Mouse (Mus musculus) lung, adult 2 months (tissue): Measurements from ENCODE around the gene Gm13285. TPM values are rescaled to one million over a fixed set of nuclear protein-coding genes. Genes with fewer than 3 reads are reported as not detected.
A peak's percentile ranks its signal among the peaks of the same experiment; 100 is the strongest.
"Not testable (repeated sequence)": the region's sequence is repeated elsewhere in the genome, so short reads cannot be mapped to it uniquely, and the experiment has no call there.

Source experiments
- DNase-seq: peaks from one replicate; pipeline ENCODE4 v3.0.0; 2022
- H3K4me1 ChIP-seq: fragments of 200-500 bp; 2 replicates; pipeline ENCODE4 v1.6.1; 2011; ENCODE audit warnings: low read length; ENCODE audit not compliant: control insufficient read depth, insufficient read depth
- H3K4me3 ChIP-seq: fragments of 200-500 bp; replicated peaks from 2 replicates; pipeline ENCODE3; 2011; ENCODE audit warnings: low read depth, mild to moderate bottlenecking, control low read depth, low read length; ENCODE audit errors: extremely low read depth
- CTCF ChIP-seq: fragments of 200-500 bp; IDR thresholded peaks from 2 replicates; pipeline ENCODE4 v1.5.1; 2011; ENCODE audit warnings: mild to moderate bottlenecking, low read length, control low read depth; ENCODE audit not compliant: insufficient read depth
- POLR2A ChIP-seq: fragments of 200-500 bp; IDR thresholded peaks from 2 replicates; pipeline ENCODE4 v1.6.1; 2011; ENCODE audit warnings: low read depth, mild to moderate bottlenecking, control low read depth, low read length, borderline replicate concordance; ENCODE audit errors: extremely low read depth
- WGBS: fragments of 180-500 bp; shearing (Covaris S2); methylation state at CpG from one replicate; pipeline ENCODE4 v1.1.7; 2018; 5-methylcytosine and 5-hydroxymethylcytosine counted together
- polyA plus RNA-seq: library from polyadenylated mRNA; depleted of rRNA; stranded (reverse); fragments of >200 nt; gene quantifications from 2 replicates; pipeline ENCODE4 v1.2.3, GENCODE M21; 2012

Gene Gm13285
- polyA plus RNA-seq, 1 experiment, result not detected

DNA sequence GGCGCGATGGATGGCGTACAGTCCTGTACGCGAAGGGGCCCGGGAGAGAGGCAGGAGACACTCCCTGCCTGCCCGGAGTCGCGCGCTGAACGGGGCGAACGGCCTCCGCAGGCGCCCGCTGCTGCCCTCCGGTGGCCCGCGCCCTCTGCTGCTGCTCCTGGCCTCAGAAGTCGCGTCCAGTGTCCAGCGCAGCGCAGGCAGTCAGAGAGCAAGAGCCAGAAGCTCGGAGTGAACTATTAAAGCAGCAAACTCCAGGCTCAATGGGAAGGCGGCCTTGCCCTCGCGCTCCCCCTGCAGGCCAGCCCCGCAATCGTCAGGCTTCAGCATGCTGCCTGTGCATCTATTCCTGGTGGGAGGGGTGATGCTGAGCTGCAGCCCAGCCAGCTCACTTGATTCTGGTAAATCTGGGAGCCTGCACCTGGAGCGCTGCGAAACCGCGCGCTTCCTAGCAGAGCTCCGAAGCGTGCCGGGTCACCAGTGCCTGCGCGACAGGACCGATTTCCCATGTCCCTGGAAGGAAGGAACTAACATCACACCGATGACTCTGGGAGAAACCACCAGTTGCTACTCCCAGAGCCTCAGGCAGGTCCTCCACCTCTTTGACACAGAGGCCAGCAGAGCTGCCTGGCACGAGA, 36.0 kb upstream of the Gm13285 start:
- 0 out of 2 replicates have a peak, but pooled peaks have one; percentile 11 for TF ChIP-seq CTCF
- TF ChIP-seq POLR2A, result peak; percentile 45; the same call in 1 of the 2 replicates
- not testable (repeated sequence) for H3K4me3 ChIP-seq, H3K4me1 ChIP-seq, DNase-seq
- 3% methylated on average over 38 of the region's 42 CpGs for WGBS

DNA sequence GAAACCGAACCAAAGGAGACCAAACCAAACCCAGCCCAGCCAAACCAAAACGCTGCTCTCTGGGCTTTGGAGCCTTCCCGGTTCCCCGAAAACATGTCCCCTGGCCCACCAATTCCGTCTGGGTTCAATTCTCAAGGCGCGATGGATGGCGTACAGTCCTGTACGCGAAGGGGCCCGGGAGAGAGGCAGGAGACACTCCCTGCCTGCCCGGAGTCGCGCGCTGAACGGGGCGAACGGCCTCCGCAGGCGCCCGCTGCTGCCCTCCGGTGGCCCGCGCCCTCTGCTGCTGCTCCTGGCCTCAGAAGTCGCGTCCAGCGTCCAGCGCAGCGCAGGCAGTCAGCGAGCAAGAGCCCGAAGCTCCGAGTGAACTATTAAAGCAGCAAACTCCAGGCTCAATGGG, 25.9 kb upstream of the Gm13285 start, which contains the start of gene Gm13290:
Gm13290 (plus strand) TSS at position 301 of the 400 bp plus-strand sequence.
- not testable (repeated sequence) for DNase-seq, H3K4me1 ChIP-seq, H3K4me3 ChIP-seq
- no CpG with 5 or more reads among the region's 32 CpGs for WGBS

DNA sequence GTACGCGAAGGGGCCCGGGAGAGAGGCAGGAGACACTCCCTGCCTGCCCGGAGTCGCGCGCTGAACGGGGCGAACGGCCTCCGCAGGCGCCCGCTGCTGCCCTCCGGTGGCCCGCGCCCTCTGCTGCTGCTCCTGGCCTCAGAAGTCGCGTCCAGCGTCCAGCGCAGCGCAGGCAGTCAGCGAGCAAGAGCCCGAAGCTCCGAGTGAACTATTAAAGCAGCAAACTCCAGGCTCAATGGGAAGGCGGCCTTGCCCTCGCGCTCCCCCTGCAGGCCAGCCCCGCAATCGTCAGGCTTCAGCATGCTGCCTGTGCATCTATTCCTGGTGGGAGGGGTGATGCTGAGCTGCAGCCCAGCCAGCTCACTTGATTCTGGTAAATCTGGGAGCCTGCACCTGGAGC, 22.8 kb upstream of the Gm13285 start, which contains the start of gene Gm13289:
Gm13289 (plus strand) TSS at position 301 of the 400 bp plus-strand sequence.
- H3K4me3 ChIP-seq, H3K4me1 ChIP-seq, DNase-seq: not testable (repeated sequence)
- no CpG with 5 or more reads among the region's 29 CpGs for WGBS

DNA sequence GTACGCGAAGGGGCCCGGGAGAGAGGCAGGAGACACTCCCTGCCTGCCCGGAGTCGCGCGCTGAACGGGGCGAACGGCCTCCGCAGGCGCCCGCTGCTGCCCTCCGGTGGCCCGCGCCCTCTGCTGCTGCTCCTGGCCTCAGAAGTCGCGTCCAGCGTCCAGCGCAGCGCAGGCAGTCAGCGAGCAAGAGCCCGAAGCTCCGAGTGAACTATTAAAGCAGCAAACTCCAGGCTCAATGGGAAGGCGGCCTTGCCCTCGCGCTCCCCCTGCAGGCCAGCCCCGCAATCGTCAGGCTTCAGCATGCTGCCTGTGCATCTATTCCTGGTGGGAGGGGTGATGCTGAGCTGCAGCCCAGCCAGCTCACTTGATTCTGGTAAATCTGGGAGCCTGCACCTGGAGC, 19.9 kb upstream of the Gm13285 start, which contains the start of gene Gm13272:
Gm13272 (plus strand) TSS at position 301 of the 400 bp plus-strand sequence.
- no CpG with 5 or more reads among the region's 29 CpGs for WGBS
- H3K4me3 ChIP-seq, H3K4me1 ChIP-seq, DNase-seq: not testable (repeated sequence)

DNA sequence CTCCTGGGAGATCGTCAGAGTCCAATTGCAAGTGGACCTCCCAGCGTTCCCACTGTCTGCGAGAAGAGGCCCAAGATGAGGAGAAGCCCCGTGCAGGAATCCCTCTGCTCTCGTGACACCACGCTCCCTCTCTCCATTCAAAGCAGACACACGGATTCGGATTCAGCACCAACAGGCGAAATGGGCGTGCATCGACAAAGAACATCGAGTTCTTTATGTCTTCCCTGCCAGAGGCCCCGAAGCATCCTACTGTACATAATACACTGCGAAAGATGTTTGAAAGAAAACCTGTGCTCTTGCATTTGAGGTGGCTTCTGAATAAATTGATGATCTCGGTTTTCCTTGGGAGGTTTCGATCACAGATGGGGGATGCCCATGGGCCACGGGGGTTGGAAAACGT, 19.1 kb upstream of the Gm13285 start:
- 49% methylated on average over 16 of the region's 18 CpGs for WGBS
- not testable (repeated sequence) for H3K4me3 ChIP-seq, H3K4me1 ChIP-seq, DNase-seq

DNA sequence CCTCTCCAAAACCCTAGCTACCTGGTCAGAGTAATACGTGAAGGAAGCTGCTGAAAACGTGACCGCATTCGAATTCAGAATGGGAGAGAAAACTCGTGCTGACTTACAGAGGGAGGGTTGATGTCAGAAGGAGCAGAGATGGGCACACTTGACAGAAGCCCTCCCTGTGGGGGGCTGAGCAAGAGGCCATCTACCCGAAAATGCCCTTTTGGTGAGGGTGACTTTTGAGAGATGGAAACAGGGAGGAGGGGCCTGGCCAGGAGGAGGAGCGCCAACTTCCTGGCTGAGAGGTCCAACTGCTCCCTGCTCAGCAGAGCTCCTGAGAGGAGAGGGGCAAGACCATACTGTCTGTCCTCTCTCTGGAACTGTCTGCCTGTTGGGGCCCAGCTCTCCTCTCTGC, 17.6 kb upstream of the Gm13285 start, which contains the start of gene Ifnz:
Ifnz (plus strand) TSS at position 301 of the 400 bp plus-strand sequence.
- WGBS, result 10% methylated on average over 4 of the region's 7 CpGs
- not testable (repeated sequence) for H3K4me1 ChIP-seq, H3K4me3 ChIP-seq, DNase-seq

DNA sequence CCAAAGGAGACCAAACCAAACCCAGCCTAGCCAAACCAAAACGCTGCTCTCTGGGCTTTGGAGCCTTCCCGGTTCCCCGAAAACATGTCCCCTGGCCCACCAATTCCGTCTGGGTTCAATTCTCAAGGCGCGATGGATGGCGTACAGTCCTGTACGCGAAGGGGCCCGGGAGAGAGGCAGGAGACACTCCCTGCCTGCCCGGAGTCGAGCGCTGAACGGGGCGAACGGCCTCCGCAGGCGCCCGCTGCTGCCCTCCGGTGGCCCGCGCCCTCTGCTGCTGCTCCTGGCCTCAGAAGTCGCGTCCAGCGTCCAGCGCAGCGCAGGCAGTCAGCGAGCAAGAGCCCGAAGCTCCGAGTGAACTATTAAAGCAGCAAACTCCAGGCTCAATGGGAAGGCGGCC, 17.1 kb upstream of the Gm13285 start:
- H3K4me3 ChIP-seq, H3K4me1 ChIP-seq, DNase-seq: not testable (repeated sequence)
- WGBS, result 2% methylated on average over 19 of the region's 31 CpGs

DNA sequence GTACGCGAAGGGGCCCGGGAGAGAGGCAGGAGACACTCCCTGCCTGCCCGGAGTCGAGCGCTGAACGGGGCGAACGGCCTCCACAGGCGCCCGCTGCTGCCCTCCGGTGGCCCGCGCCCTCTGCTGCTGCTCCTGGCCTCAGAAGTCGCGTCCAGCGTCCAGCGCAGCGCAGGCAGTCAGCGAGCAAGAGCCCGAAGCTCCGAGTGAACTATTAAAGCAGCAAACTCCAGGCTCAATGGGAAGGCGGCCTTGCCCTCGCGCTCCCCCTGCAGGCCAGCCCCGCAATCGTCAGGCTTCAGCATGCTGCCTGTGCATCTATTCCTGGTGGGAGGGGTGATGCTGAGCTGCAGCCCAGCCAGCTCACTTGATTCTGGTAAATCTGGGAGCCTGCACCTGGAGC, 14.1 kb upstream of the Gm13285 start, which contains the start of gene Gm13276:
Gm13276 (plus strand) TSS at position 301 of the 400 bp plus-strand sequence.
- no CpG with 5 or more reads among the region's 27 CpGs for WGBS
- not testable (repeated sequence) for H3K4me3 ChIP-seq, DNase-seq, H3K4me1 ChIP-seq

DNA sequence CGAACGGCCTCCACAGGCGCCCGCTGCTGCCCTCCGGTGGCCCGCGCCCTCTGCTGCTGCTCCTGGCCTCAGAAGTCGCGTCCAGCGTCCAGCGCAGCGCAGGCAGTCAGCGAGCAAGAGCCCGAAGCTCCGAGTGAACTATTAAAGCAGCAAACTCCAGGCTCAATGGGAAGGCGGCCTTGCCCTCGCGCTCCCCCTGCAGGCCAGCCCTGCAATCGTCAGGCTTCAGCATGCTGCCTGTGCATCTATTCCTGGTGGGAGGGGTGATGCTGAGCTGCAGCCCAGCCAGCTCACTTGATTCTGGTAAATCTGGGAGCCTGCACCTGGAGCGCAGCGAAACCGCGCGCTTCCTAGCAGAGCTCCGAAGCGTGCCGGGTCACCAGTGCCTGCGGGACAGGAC, 11.1 kb upstream of the Gm13285 start, which contains the start of gene Gm13277:
Gm13277 (plus strand) TSS at position 231 of the 400 bp plus-strand sequence.
- peak; percentile 38 for TF ChIP-seq CTCF
- WGBS, result 0% methylated on average over 4 of the region's 28 CpGs
- H3K4me3 ChIP-seq, H3K4me1 ChIP-seq: not testable (repeated sequence)
- DNase-seq, result peak; percentile 38

DNA sequence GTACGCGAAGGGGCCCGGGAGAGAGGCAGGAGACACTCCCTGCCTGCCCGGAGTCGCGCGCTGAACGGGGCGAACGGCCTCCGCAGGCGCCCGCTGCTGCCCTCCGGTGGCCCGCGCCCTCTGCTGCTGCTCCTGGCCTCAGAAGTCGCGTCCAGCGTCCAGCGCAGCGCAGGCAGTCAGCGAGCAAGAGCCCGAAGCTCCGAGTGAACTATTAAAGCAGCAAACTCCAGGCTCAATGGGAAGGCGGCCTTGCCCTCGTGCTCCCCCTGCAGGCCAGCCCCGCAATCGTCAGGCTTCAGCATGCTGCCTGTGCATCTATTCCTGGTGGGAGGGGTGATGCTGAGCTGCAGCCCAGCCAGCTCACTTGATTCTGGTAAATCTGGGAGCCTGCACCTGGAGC, 8.2 kb upstream of the Gm13285 start, which contains the start of gene Gm13278:
Gm13278 (plus strand) TSS at position 301 of the 400 bp plus-strand sequence.
- not testable (repeated sequence) for H3K4me3 ChIP-seq, H3K4me1 ChIP-seq, DNase-seq
- WGBS, result no CpG with 5 or more reads among the region's 28 CpGs

DNA sequence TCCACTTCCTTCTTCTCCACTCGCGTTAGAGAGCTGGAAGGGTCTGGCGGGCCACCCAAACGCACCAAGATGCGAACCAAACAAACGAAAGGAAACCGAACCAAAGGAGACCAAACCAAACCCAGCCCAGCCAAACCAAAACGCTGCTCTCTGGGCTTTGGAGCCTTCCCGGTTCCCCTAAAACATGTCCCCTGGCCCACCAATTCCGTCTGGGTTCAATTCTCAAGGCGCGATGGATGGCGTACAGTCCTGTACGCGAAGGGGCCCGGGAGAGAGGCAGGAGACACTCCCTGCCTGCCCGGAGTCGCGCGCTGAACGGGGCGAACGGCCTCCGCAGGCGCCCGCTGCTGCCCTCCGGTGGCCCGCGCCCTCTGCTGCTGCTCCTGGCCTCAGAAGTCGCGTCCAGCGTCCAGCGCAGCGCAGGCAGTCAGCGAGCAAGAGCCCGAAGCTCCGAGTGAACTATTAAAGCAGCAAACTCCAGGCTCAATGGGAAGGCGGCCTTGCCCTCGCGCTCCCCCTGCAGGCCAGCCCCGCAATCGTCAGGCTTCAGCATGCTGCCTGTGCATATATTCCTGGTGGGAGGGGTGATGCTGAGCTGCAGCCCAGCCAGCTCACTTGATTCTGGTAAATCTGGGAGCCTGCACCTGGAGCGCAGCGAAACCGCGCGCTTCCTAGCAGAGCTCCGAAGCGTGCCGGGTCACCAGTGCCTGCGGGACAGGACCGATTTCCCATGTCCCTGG, 5.4 kb upstream of the Gm13285 start, which contains the start of gene Gm13275:
Gm13275 (plus strand) TSS at position 552 of the 740 bp plus-strand sequence.
- peak; percentile 78 for DNase-seq
- not testable (repeated sequence) for H3K4me3 ChIP-seq, H3K4me1 ChIP-seq
- WGBS, result 1% methylated on average over 15 of the region's 52 CpGs

DNA sequence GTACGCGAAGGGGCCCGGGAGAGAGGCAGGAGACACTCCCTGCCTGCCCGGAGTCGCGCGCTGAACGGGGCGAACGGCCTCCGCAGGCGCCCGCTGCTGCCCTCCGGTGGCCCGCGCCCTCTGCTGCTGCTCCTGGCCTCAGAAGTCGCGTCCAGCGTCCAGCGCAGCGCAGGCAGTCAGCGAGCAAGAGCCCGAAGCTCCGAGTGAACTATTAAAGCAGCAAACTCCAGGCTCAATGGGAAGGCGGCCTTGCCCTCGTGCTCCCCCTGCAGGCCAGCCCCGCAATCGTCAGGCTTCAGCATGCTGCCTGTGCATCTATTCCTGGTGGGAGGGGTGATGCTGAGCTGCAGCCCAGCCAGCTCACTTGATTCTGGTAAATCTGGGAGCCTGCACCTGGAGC, 2.4 kb upstream of the Gm13285 start, which contains the start of gene Gm13279:
Gm13279 (plus strand) TSS at position 301 of the 400 bp plus-strand sequence.
- H3K4me3 ChIP-seq, H3K4me1 ChIP-seq, DNase-seq: not testable (repeated sequence)
- no CpG with 5 or more reads among the region's 28 CpGs for WGBS

DNA sequence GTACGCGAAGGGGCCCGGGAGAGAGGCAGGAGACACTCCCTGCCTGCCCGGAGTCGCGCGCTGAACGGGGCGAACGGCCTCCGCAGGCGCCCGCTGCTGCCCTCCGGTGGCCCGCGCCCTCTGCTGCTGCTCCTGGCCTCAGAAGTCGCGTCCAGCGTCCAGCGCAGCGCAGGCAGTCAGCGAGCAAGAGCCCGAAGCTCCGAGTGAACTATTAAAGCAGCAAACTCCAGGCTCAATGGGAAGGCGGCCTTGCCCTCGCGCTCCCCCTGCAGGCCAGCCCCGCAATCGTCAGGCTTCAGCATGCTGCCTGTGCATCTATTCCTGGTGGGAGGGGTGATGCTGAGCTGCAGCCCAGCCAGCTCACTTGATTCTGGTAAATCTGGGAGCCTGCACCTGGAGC, 3.5 kb downstream of the Gm13285 start, which contains the start of gene Gm13287:
Gm13287 (plus strand) TSS at position 301 of the 400 bp plus-strand sequence.
- no CpG with 5 or more reads among the region's 29 CpGs for WGBS
- H3K4me3 ChIP-seq, DNase-seq, H3K4me1 ChIP-seq: not testable (repeated sequence)

DNA sequence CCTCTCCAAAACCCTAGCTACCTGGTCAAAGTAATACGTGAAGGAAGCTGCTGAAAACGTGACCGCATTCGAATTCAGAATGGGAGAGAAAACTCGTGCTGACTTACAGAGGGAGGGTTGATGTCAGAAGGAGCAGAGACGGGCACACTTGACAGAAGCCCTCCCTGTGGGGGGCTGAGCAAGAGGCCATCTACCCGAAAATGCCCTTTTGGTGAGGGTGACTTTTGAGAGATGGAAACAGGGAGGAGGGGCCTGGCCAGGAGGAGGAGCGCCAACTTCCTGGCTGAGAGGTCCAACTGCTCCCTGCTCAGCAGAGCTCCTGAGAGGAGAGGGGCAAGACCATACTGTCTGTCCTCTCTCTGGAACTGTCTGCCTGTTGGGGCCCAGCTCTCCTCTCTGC, 5.8 kb downstream of the Gm13285 start, which contains the start of gene Gm13288:
Gm13288 (plus strand) TSS at position 301 of the 400 bp plus-strand sequence.
- WGBS, result no CpG with 5 or more reads among the region's 8 CpGs
- DNase-seq, H3K4me3 ChIP-seq, H3K4me1 ChIP-seq: not testable (repeated sequence)

DNA sequence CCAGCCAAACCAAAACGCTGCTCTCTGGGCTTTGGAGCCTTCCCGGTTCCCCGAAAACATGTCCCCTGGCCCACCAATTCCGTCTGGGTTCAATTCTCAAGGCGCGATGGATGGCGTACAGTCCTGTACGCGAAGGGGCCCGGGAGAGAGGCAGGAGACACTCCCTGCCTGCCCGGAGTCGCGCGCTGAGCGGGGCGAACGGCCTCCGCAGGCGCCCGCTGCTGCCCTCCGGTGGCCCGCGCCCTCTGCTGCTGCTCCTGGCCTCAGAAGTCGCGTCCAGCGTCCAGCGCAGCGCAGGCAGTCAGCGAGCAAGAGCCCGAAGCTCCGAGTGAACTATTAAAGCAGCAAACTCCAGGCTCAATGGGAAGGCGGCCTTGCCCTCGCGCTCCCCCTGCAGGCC, 6.3 kb downstream of the Gm13285 start:
- not testable (repeated sequence) for H3K4me1 ChIP-seq, H3K4me3 ChIP-seq
- 0% methylated on average over 9 of the region's 34 CpGs for WGBS
- DNase-seq, result peak; percentile 5
